Mouse (Mus musculus): Measurements from ENCODE around the gene Gpr34. TPM values are rescaled to one million over a fixed set of nuclear protein-coding genes. Genes with fewer than 3 reads are reported as not detected.

The Gpr34 gene
- polyA plus RNA-seq, 1 experiment from 2014 or later = 2.4 TPM

- WGBS = 46% methylated on average over 2 of the region's 2 CpGs
- Histone ChIP-seq H3K36me3 (no peaks in the 10 kb centered on the region), H3K27me3 (replicated peaks) (no peaks in the 10 kb centered on the region), H3K9me3 (no peaks in the 10 kb centered on the region), H3K27ac (no peak overlapping the region), H3K9ac (no peak overlapping the region), H3K4me2 (no peak overlapping the region), H3K4me3 (replicated peaks) (no peak overlapping the region), H3K4me1 (no peaks in the 10 kb centered on the region)
- no peak for ATAC-seq (ENCODE audit: insufficient read depth, low FRiP score, low read depth)
These were observed 7.0 kb downstream of the Gpr34 start for GRCm38 (mm10) chrX:13638894-13639293.

- Histone ChIP-seq H3K9me3 (no peaks in the 10 kb centered on the region), H3K4me2 (no peak overlapping the region), H3K9ac (no peak overlapping the region), H3K4me1 (no peaks in the 10 kb centered on the region), H3K27ac (no peak overlapping the region), H3K27me3 (replicated peaks) (no peaks in the 10 kb centered on the region), H3K4me3 (replicated peaks) (no peak overlapping the region), H3K36me3 (no peaks in the 10 kb centered on the region)
- 83% methylated on average over 2 of the region's 2 CpGs for WGBS
- ATAC-seq (ENCODE audit: insufficient read depth, low FRiP score, low read depth) = no peak
These were observed 20.0 kb downstream of the Gpr34 start for GRCm38 (mm10) chrX:13651889-13652288.

- 91% methylated on average over 1 of the region's 1 CpGs for WGBS
- Histone ChIP-seq H3K27me3 (replicated peaks) (no peaks in the 10 kb centered on the region), H3K9ac (no peak overlapping the region), H3K4me2 (no peak overlapping the region), H3K36me3 (no peaks in the 10 kb centered on the region), H3K9me3 (no peaks in the 10 kb centered on the region), H3K4me1 (no peaks in the 10 kb centered on the region), H3K27ac (no peak overlapping the region), H3K4me3 (replicated peaks) (no peak overlapping the region)
- no peak for ATAC-seq (ENCODE audit: insufficient read depth, low FRiP score, low read depth)
These were observed 20.4 kb downstream of the Gpr34 start for GRCm38 (mm10) chrX:13652291-13652690.

GRCm38 (mm10) chrX:13655005-13655421 is 23.1 kb downstream of the Gpr34 start:
- Histone ChIP-seq H3K27ac (no peak overlapping the region), H3K4me3 (replicated peaks) (no peak overlapping the region), H3K4me1 (no peaks in the 10 kb centered on the region), H3K9me3 (no peaks in the 10 kb centered on the region), H3K4me2 (no peak overlapping the region), H3K9ac (no peak overlapping the region), H3K27me3 (replicated peaks) (no peaks in the 10 kb centered on the region), H3K36me3 (no peaks in the 10 kb centered on the region)
- no peak for ATAC-seq (ENCODE audit: insufficient read depth, low FRiP score, low read depth)
- 86% methylated on average over 3 of the region's 3 CpGs for WGBS

- Histone ChIP-seq H3K36me3 (no peaks in the 10 kb centered on the region), H3K27me3 (replicated peaks) (no peaks in the 10 kb centered on the region), H3K4me1 (no peaks in the 10 kb centered on the region), H3K9me3 (no peaks in the 10 kb centered on the region), H3K4me3 (replicated peaks) (no peak overlapping the region), H3K4me2 (no peak overlapping the region), H3K9ac (no peak overlapping the region), H3K27ac (no peak overlapping the region)
- 79% methylated on average over 6 of the region's 6 CpGs for WGBS
- ATAC-seq (ENCODE audit: insufficient read depth, low FRiP score, low read depth) = no peak
These were observed 24.0 kb downstream of the Gpr34 start for GRCm38 (mm10) chrX:13655906-13656305.

DNA sequence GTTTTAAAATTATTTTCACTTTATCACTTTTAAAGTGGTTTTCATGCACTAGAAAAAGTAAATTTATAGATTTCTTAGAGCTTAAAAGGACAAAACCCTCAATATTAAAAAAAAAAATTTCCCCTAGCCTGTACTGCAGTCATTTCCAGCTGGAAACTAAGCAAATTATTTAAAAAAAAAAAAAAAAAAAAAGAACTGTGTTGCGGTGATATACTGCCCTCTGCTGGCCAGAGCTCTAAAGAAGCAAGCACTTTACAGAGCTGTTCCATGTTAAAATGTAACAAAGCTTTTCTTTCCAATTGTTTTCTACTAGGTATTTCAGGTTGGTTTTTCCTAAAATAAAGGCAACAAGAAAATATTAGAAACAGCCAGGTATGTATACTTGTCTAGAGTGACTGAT is 24.8 kb downstream of the Gpr34 start:
- Histone ChIP-seq H3K4me3 (replicated peaks) (no peak overlapping the region), H3K27ac (no peak overlapping the region), H3K27me3 (replicated peaks) (no peaks in the 10 kb centered on the region), H3K4me1 (no peaks in the 10 kb centered on the region), H3K36me3 (no peaks in the 10 kb centered on the region), H3K9me3 (no peaks in the 10 kb centered on the region), H3K9ac (no peak overlapping the region), H3K4me2 (no peak overlapping the region)
- 4% methylated on average over 1 of the region's 1 CpGs for WGBS
- ATAC-seq (ENCODE audit: insufficient read depth, low FRiP score, low read depth) = no peak

DNA sequence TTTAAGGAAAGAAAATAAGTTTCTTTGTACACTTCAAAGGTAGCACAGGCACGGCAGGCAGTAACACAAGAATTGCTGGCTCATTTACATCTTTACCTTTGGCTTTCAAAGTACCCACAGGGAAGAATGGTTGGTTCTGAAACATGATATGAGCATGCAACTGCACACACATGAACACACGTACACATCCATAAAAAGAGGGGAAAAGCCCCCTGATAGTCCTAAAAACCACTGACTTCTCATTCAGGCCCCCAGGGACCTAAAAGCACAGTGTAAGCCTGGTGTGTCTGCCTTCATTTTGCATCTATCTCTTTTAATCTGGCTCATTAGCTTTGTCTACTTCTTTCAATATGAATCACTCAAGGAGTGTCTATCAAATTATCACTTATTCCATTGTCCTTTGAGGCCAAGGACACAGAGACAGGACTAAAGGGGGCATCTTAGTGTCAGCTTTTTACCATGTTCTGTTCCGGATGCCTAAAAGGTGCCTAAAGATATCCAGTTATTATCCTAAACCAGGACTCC is 26.8 kb downstream of the Gpr34 start:
- no peak overlapping the region for H3K4me2 ChIP-seq
- H3K4me3 ChIP-seq (replicated peaks) = no peak overlapping the region
- no peaks in the 10 kb centered on the region for H3K36me3 ChIP-seq
- no peaks in the 10 kb centered on the region for H3K9me3 ChIP-seq
- no peaks in the 10 kb centered on the region for H3K27me3 ChIP-seq (replicated peaks)
- H3K27ac ChIP-seq = no peak overlapping the region
- 81% methylated on average over 3 of the region's 3 CpGs for WGBS
- H3K9ac ChIP-seq = no peak overlapping the region
- no peak for ATAC-seq (ENCODE audit: insufficient read depth, low FRiP score, low read depth)
- no peaks in the 10 kb centered on the region for H3K4me1 ChIP-seq

GRCm38 (mm10) chrX:13659201-13659890 is 27.5 kb downstream of the Gpr34 start:
- no peaks in the 10 kb centered on the region for H3K4me1 ChIP-seq
- H3K27ac ChIP-seq = no peak overlapping the region
- no peaks in the 10 kb centered on the region for H3K27me3 ChIP-seq (replicated peaks)
- no peaks in the 10 kb centered on the region for H3K36me3 ChIP-seq
- H3K9me3 ChIP-seq = no peaks in the 10 kb centered on the region
- no peak overlapping the region for H3K4me3 ChIP-seq (replicated peaks)
- no peak for ATAC-seq (ENCODE audit: insufficient read depth, low FRiP score, low read depth)
- H3K9ac ChIP-seq = no peak overlapping the region
- WGBS = 66% methylated on average over 4 of the region's 4 CpGs
- H3K4me2 ChIP-seq = no peak overlapping the region

- H3K36me3 ChIP-seq = no peaks in the 10 kb centered on the region
- no peaks in the 10 kb centered on the region for H3K9me3 ChIP-seq
- 84% methylated on average over 5 of the region's 5 CpGs for WGBS
- H3K27ac ChIP-seq = no peak within 1 kb of the TSS
- H3K4me2 ChIP-seq = no peak within 1 kb of the TSS
- H3K4me1 ChIP-seq = no peaks in the 10 kb centered on the region
- no peak within 1 kb of the TSS for H3K4me3 ChIP-seq (replicated peaks)
- no peaks in the 10 kb centered on the region for H3K27me3 ChIP-seq (replicated peaks)
- ATAC-seq (ENCODE audit: insufficient read depth, low FRiP score, low read depth) = no peak
- H3K9ac ChIP-seq = no peak within 1 kb of the TSS
These were observed 29.2 kb downstream of the Gpr34 start, which contains the start of gene Gpr82 for GRCm38 (mm10) chrX:13661063-13661462. TSS of gene Gpr82 (plus strand) at chrX:13661363.

GRCm38 (mm10) chrX:13668867-13669266 is 37.0 kb downstream of the Gpr34 start:
- Histone ChIP-seq H3K4me3 (replicated peaks) (no peak overlapping the region), H3K4me1 (no peaks in the 10 kb centered on the region), H3K27me3 (replicated peaks) (no peaks in the 10 kb centered on the region), H3K9me3 (no peaks in the 10 kb centered on the region), H3K4me2 (no peak overlapping the region), H3K27ac (no peak overlapping the region), H3K9ac (no peak overlapping the region), H3K36me3 (no peaks in the 10 kb centered on the region)
- 77% methylated on average over 5 of the region's 5 CpGs for WGBS
- no peak for ATAC-seq (ENCODE audit: insufficient read depth, low FRiP score, low read depth)

GRCm38 (mm10) chrX:13670342-13670741 is 38.5 kb downstream of the Gpr34 start:
- no peaks in the 10 kb centered on the region for H3K27me3 ChIP-seq (replicated peaks)
- H3K36me3 ChIP-seq = no peaks in the 10 kb centered on the region
- H3K9me3 ChIP-seq = no peaks in the 10 kb centered on the region
- ATAC-seq (ENCODE audit: insufficient read depth, low FRiP score, low read depth) = no peak
- 75% methylated on average over 3 of the region's 3 CpGs for WGBS
- H3K4me1 ChIP-seq = no peaks in the 10 kb centered on the region
- H3K27ac ChIP-seq = no peak overlapping the region
- no peak overlapping the region for H3K9ac ChIP-seq
- no peak overlapping the region for H3K4me3 ChIP-seq (replicated peaks)
- H3K4me2 ChIP-seq = no peak overlapping the region

DNA sequence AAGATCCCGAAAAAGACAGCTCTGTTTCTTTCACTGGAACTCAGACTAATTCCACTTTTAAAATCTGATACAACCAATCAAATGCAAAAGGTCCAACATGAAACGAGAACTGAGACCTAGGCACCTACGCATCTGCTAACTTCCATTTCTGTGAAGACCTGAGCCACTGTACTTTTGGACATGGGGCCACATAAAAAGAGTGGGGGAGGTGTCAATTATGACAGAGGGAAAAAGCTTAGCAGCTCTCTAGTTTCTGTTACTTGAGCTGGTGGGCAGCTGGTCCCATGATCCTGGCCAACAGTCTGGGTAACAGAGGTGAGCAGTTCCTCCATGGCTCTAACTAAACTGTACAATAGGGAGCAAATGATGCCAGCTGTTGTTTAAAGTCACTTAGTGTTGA is 41.1 kb downstream of the Gpr34 start:
- H3K9me3 ChIP-seq = no peaks in the 10 kb centered on the region
- H3K4me3 ChIP-seq (replicated peaks) = no peak overlapping the region
- H3K27me3 ChIP-seq (replicated peaks) = no peaks in the 10 kb centered on the region
- no peak overlapping the region for H3K9ac ChIP-seq
- no peak for ATAC-seq (ENCODE audit: insufficient read depth, low FRiP score, low read depth)
- H3K4me1 ChIP-seq = no peaks in the 10 kb centered on the region
- WGBS = 83% methylated on average over 3 of the region's 3 CpGs
- H3K27ac ChIP-seq = no peak overlapping the region
- no peaks in the 10 kb centered on the region for H3K36me3 ChIP-seq
- no peak overlapping the region for H3K4me2 ChIP-seq

DNA sequence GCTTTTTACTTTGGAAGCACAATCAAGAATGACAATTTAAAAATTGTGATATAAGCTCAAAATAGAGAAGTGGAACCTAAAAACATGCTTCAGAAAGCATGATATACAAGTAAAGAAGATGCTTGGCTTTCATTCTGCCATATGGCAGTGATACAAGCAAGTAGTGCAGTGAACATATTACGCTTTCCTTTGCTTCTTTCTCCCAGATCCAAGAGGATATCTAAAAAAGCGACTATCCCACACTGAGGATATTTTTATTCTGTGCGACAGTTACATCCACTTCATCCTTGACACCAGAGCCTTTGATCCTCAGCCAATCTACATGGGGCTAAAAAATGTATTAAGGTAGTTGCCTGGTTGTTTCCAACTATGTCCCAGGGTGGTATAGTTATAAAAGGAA is 49.9 kb downstream of the Gpr34 start:
- no peak overlapping the region for H3K4me2 ChIP-seq
- WGBS = 86% methylated on average over 3 of the region's 3 CpGs
- no peak overlapping the region for H3K27ac ChIP-seq
- H3K4me1 ChIP-seq = no peaks in the 10 kb centered on the region
- H3K9me3 ChIP-seq = no peaks in the 10 kb centered on the region
- no peak overlapping the region for H3K4me3 ChIP-seq (replicated peaks)
- no peak for ATAC-seq (ENCODE audit: insufficient read depth, low FRiP score, low read depth)
- H3K9ac ChIP-seq = no peak overlapping the region
- no peaks in the 10 kb centered on the region for H3K27me3 ChIP-seq (replicated peaks)
- H3K36me3 ChIP-seq = no peaks in the 10 kb centered on the region
